Mouse (Mus musculus): ENCODE data around the gene Ncdn. TPM values are rescaled to one million over a fixed set of nuclear protein-coding genes. Genes with fewer than 3 reads are reported as not detected.

Gene Ncdn
- polyA plus RNA-seq, 2 experiments: 5.1 to 5.5 TPM

GRCm38 (mm10) chr4:126752608-126753141 lies 563 bp downstream of the Ncdn start:
- H3K36me3 ChIP-seq (replicated peaks; ENCODE audit: control insufficient read depth, insufficient read depth, low read depth): no peaks in the 10 kb centered on the region; the same call in 1 of the 2 replicates
- H3K27me3 ChIP-seq (ENCODE audit: control insufficient read depth, insufficient read depth, low read length): no peaks in the 10 kb centered on the region
- peak overlapping the region; percentile 67 for H3K9ac ChIP-seq (replicated peaks)
- peak overlapping the region; percentile 92 for H3K4me2 ChIP-seq (ENCODE audit: low read depth)
- DNase-seq (ENCODE audit: low read depth in 3 of 3, low spot score in 3 of 3) (peak in 1 of 3 experiments; percentile 20), ATAC-seq (ENCODE audit: insufficient read depth) (peak; percentile 0; the same call in 1 of the 2 replicates)
- H3K4me1 ChIP-seq (replicated peaks; ENCODE audit: control insufficient read depth in 2 of 2, insufficient read depth in 2 of 2, low read length in 1 of 2): peaks cover 0 to 7% of the 10 kb centered on the region in 2 experiments
- no peak for TF ChIP-seq EP300 (IDR thresholded peaks at IDR 0.05; ENCODE audit: low read depth)
- no peak for TF ChIP-seq CTCF (IDR thresholded peaks at IDR 0.05; ENCODE audit: low read depth)
- no peaks in the 10 kb centered on the region for H3K9me3 ChIP-seq (ENCODE audit: control insufficient read depth, low read length)
- under 1% methylated on average over 23 of the region's 23 CpGs for WGBS (ENCODE audit: insufficient replicate concordance)
- H3K27ac ChIP-seq: no peak overlapping the region
- peak overlapping the region; percentile 79 for H3K4me3 ChIP-seq (ENCODE audit: insufficient read depth in 1 of 2, low read depth in 2 of 2, low read length in 2 of 2)

- peaks cover 0 to 7% of the 10 kb centered on the region in 2 experiments for H3K4me1 ChIP-seq (replicated peaks; ENCODE audit: control insufficient read depth in 2 of 2, insufficient read depth in 2 of 2, low read length in 1 of 2)
- DNase-seq (ENCODE audit: low read depth in 3 of 3, low spot score in 3 of 3) (no peak), ATAC-seq (ENCODE audit: insufficient read depth) (no peak)
- peak overlapping the region; percentile 79 for H3K4me3 ChIP-seq (ENCODE audit: insufficient read depth in 1 of 2, low read depth in 2 of 2, low read length in 2 of 2)
- 23% methylated on average over 13 of the region's 13 CpGs for WGBS (ENCODE audit: insufficient replicate concordance)
- H3K9me3 ChIP-seq (ENCODE audit: control insufficient read depth, low read length): no peaks in the 10 kb centered on the region
- no peaks in the 10 kb centered on the region for H3K27me3 ChIP-seq (ENCODE audit: control insufficient read depth, insufficient read depth, low read length)
- H3K9ac ChIP-seq (replicated peaks): peak overlapping the region; percentile 67
- peak overlapping the region; percentile 92 for H3K4me2 ChIP-seq (ENCODE audit: low read depth)
- no peaks in the 10 kb centered on the region; the same call in 1 of the 2 replicates for H3K36me3 ChIP-seq (replicated peaks; ENCODE audit: control insufficient read depth, insufficient read depth, low read depth)
- TF ChIP-seq EP300 (IDR thresholded peaks at IDR 0.05; ENCODE audit: low read depth): no peak
- TF ChIP-seq CTCF (IDR thresholded peaks at IDR 0.05; ENCODE audit: low read depth): no peak
- no peak overlapping the region for H3K27ac ChIP-seq
These were observed 1.1 kb downstream of the Ncdn start for GRCm38 (mm10) chr4:126752024-126752607.

- Histone ChIP-seq H3K27ac (no peak overlapping the region), H3K27me3 (ENCODE audit: control insufficient read depth, insufficient read depth, low read length) (no peaks in the 10 kb centered on the region), H3K4me2 (ENCODE audit: low read depth) (peak overlapping the region; percentile 92), H3K9ac (replicated peaks) (no peak overlapping the region), H3K9me3 (ENCODE audit: control insufficient read depth, low read length) (no peaks in the 10 kb centered on the region), H3K4me3 (ENCODE audit: insufficient read depth in 1 of 2, low read depth in 2 of 2, low read length in 2 of 2) (no peak overlapping the region), H3K4me1 (replicated peaks; ENCODE audit: control insufficient read depth in 2 of 2, insufficient read depth in 2 of 2, low read length in 1 of 2) (peaks cover 0 to 7% of the 10 kb centered on the region in 2 experiments), H3K36me3 (replicated peaks; ENCODE audit: control insufficient read depth, insufficient read depth, low read depth) (no peaks in the 10 kb centered on the region; the same call in 1 of the 2 replicates)
- DNase-seq (ENCODE audit: low read depth in 3 of 3, low spot score in 3 of 3) (no peak), ATAC-seq (ENCODE audit: insufficient read depth) (no peak)
- WGBS (ENCODE audit: insufficient replicate concordance): 74% methylated on average over 10 of the region's 10 CpGs
- no peak for TF ChIP-seq CTCF (IDR thresholded peaks at IDR 0.05; ENCODE audit: low read depth)
- TF ChIP-seq EP300 (IDR thresholded peaks at IDR 0.05; ENCODE audit: low read depth): no peak
These were observed 1.6 kb downstream of the Ncdn start for GRCm38 (mm10) chr4:126751556-126752023.

GRCm38 (mm10) chr4:126750863-126751555 lies 2.2 kb downstream of the Ncdn start:
- H3K27ac ChIP-seq: no peak overlapping the region
- no peak overlapping the region for H3K9ac ChIP-seq (replicated peaks)
- no peaks in the 10 kb centered on the region for H3K27me3 ChIP-seq (ENCODE audit: control insufficient read depth, insufficient read depth, low read length)
- DNase-seq (ENCODE audit: low read depth in 3 of 3, low spot score in 3 of 3): no peak
- H3K4me2 ChIP-seq (ENCODE audit: low read depth): no peak overlapping the region
- no peaks in the 10 kb centered on the region for H3K9me3 ChIP-seq (ENCODE audit: control insufficient read depth, low read length)
- ATAC-seq (ENCODE audit: insufficient read depth): no peak
- 85% methylated on average over 8 of the region's 8 CpGs for WGBS (ENCODE audit: insufficient replicate concordance)
- no peak overlapping the region for H3K4me3 ChIP-seq (ENCODE audit: insufficient read depth in 1 of 2, low read depth in 2 of 2, low read length in 2 of 2)
- H3K36me3 ChIP-seq (replicated peaks; ENCODE audit: control insufficient read depth, insufficient read depth, low read depth): no peaks in the 10 kb centered on the region; the same call in none of the 2 replicates
- TF ChIP-seq EP300 (IDR thresholded peaks at IDR 0.05; ENCODE audit: low read depth) (no peak), CTCF (IDR thresholded peaks at IDR 0.05; ENCODE audit: low read depth) (no peak)
- H3K4me1 ChIP-seq (replicated peaks; ENCODE audit: control insufficient read depth in 2 of 2, insufficient read depth in 2 of 2, low read length in 1 of 2): peaks cover 0 to 7% of the 10 kb centered on the region in 2 experiments

All from liver, embryonic 14.5 days (tissue).